Mouse (Mus musculus): ENCODE results near the gene Scaf8. TPM values are rescaled to one million over a fixed set of nuclear protein-coding genes. Genes with fewer than 3 reads are reported as not detected.

The Scaf8 gene
- total RNA-seq, 4 experiments from 2014 or later: 25.8 to 30.8 (median 29.1) TPM

Other genes with a start within 250 kb of the Scaf8 start
- gene Tiam2, start 211.6 kb downstream of the Scaf8 start, total RNA-seq (2022): 1 to 10 TPM; 2.0 to 4.9 (median 2.5) TPM